Mouse (Mus musculus): Measurements from ENCODE around the gene Fosl1. TPM values are rescaled to one million over a fixed set of nuclear protein-coding genes. Genes with fewer than 3 reads are reported as not detected.

Fosl1 gene
- total RNA-seq, 2 experiments from 2014 or later, result not detected

- DNase-seq (ENCODE audit: low spot score in 2 of 2), result peak; percentile 89 to 94
Observed at GRCm38 (mm10) chr19:5424782-5425741, 22.3 kb upstream of the Fosl1 start, which contains the start of the genes Drap1 and AI837181. Gene Drap1 (minus strand): TSS chr19:5424979. Gene AI837181 (plus strand): TSS chr19:5425144.

GRCm38 (mm10) chr19:5425906-5426565 is 21.3 kb upstream of the Fosl1 start:
- no peak for DNase-seq (ENCODE audit: low spot score in 2 of 2)

- DNase-seq (ENCODE audit: low spot score in 2 of 2), result no peak
Observed at GRCm38 (mm10) chr19:5426640-5427290, 20.6 kb upstream of the Fosl1 start.

GRCm38 (mm10) chr19:5428083-5428482 is 19.3 kb upstream of the Fosl1 start:
- no peak for DNase-seq (ENCODE audit: low spot score in 2 of 2)

- no peak for DNase-seq (ENCODE audit: low spot score in 2 of 2)
Observed at GRCm38 (mm10) chr19:5429219-5429618, 18.1 kb upstream of the Fosl1 start.

GRCm38 (mm10) chr19:5429806-5430205 is 17.5 kb upstream of the Fosl1 start:
- DNase-seq (ENCODE audit: low spot score in 2 of 2), result no peak

GRCm38 (mm10) chr19:5430408-5430807 is 16.9 kb upstream of the Fosl1 start:
- no peak for DNase-seq (ENCODE audit: low spot score in 2 of 2)

GRCm38 (mm10) chr19:5431911-5432464 is 15.4 kb upstream of the Fosl1 start:
- DNase-seq (ENCODE audit: low spot score in 2 of 2), result no peak

- no peak for DNase-seq (ENCODE audit: low spot score in 2 of 2)
Observed at GRCm38 (mm10) chr19:5432992-5433852, 14.1 kb upstream of the Fosl1 start.

GRCm38 (mm10) chr19:5433951-5434350 is 13.4 kb upstream of the Fosl1 start:
- DNase-seq (ENCODE audit: low spot score in 2 of 2), result no peak

- DNase-seq (ENCODE audit: low spot score in 2 of 2), result no peak
Observed at GRCm38 (mm10) chr19:5444371-5444908, 2.9 kb upstream of the Fosl1 start.

- no peak for DNase-seq (ENCODE audit: low spot score in 2 of 2)
Observed at GRCm38 (mm10) chr19:5444954-5445353, 2.4 kb upstream of the Fosl1 start.

- no peak for DNase-seq (ENCODE audit: low spot score in 2 of 2)
Observed at GRCm38 (mm10) chr19:5445747-5446146, 1.6 kb upstream of the Fosl1 start.

- no peak for DNase-seq (ENCODE audit: low spot score in 2 of 2)
Observed at GRCm38 (mm10) chr19:5448354-5449150, 1.2 kb downstream of the Fosl1 start.

- no peak for DNase-seq (ENCODE audit: low spot score in 2 of 2)
Observed at GRCm38 (mm10) chr19:5449673-5450072, 2.3 kb downstream of the Fosl1 start.

GRCm38 (mm10) chr19:5451766-5452165 is 4.4 kb downstream of the Fosl1 start:
- no peak for DNase-seq (ENCODE audit: low spot score in 2 of 2)

GRCm38 (mm10) chr19:5455037-5455436 is 7.7 kb downstream of the Fosl1 start:
- DNase-seq (ENCODE audit: low spot score in 2 of 2), result no peak

- no peak for DNase-seq (ENCODE audit: low spot score in 2 of 2)
Observed at GRCm38 (mm10) chr19:5455568-5455967, 8.2 kb downstream of the Fosl1 start.

GRCm38 (mm10) chr19:5456241-5456921 is 9.0 kb downstream of the Fosl1 start:
- no peak for DNase-seq (ENCODE audit: low spot score in 2 of 2)

Measured in layer of hippocampus, adult 18-20 months (tissue).